8 mouse cellular contexts compared by ENCODE assay signal in the genomic region with DNA sequence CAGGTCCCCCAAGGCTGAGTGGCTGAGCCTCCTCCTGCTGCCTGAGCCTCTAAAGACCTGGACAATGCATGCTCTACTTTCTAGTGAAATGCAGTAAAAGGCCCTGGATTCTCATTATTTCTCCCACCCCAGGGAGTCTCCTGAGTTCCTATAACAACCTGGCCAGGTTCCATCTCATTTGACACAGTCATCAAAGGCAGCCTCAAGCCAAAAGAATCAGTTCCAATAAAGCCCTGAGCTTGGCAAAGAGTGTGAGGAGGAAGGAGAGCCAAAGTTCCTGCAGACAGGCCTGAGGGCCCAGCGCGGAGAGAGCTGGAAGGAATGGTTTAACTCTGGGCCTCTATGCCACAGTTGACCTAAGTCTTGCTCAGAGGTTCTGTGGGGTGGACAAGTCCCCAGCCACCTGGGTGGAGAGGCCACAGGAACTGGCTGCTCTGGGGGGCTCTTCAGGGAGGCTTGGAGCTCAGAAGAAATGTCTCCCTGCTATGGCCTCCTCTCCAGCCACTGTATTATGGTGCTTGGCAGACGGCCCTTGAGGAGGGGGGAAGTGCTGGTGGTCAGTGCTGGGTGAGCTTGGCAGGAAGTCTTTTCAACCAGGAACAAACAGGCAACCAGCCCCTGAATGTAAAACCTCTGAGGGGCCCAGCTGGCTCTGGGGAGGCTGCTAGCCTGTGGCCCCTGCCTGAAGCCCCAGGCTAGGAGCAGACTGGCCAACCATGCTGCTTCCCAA. TPM values are rescaled to one million over a fixed set of nuclear protein-coding genes. Genes with fewer than 3 reads are reported as not detected.
DNase-seq lines count a peak whose midpoint lies in the region; ATAC-seq and TF ChIP-seq lines count a peak whose summit lies in the region.

No protein-coding gene starts in this region.

- peak overlapping the region; percentile 63; the same call in 1 of the 2 replicates for H3K27ac ChIP-seq in gastrocnemius, adult 2 months
- H3K27ac ChIP-seq in kidney, embryonic 15.5 days: peak overlapping the region; percentile 51
- peak overlapping the region; percentile 82 for H3K27ac ChIP-seq in limb, embryonic 12.5 days

- TF ChIP-seq CTCF in gastrocnemius, adult 2 months (IDR thresholded peaks at IDR 0.05): no peak

- no peak overlapping the region for H3K4me3 ChIP-seq in gastrocnemius, adult 2 months
- H3K4me3 ChIP-seq in kidney, embryonic 15.5 days (replicated peaks): no peak overlapping the region
- no peak overlapping the region for H3K4me3 ChIP-seq in limb, embryonic 12.5 days (replicated peaks)

- no peaks in the 10 kb centered on the region for H3K27me3 ChIP-seq in kidney, embryonic 15.5 days
- H3K27me3 ChIP-seq in limb, embryonic 12.5 days: no peaks in the 10 kb centered on the region

- no peak for ATAC-seq in kidney, embryonic 15.5 days (replicated peaks; ENCODE audit: low FRiP score)
- no peak for ATAC-seq in limb, embryonic 12.5 days (ENCODE audit: insufficient number of reproducible peaks, insufficient read depth, low FRiP score, low TSS enrichment, low read depth)
- ATAC-seq in megakaryocyte-erythroid progenitor cell, adult 5-6 weeks (replicated peaks; ENCODE audit: low FRiP score, low TSS enrichment, poor library complexity, severe bottlenecking): no peak

- intact Hi-C loops in gastrocnemius, adult 2 months (cut with DNase I): no loop called here

- DNase-seq in adrenal gland, postnatal 10 days: peak; percentile 67
- DNase-seq in adrenal gland, adult 8-10 months: no peak
- peak; percentile 87 for DNase-seq in cerebellum, adult 9-11 months
- DNase-seq in gastrocnemius, adult 2 months: peak; percentile 47
- DNase-seq in right cerebral cortex, adult 18-20 months: peak; percentile 57

- H3K4me2 ChIP-seq in kidney, embryonic 15.5 days: no peak overlapping the region
- no peak overlapping the region for H3K4me2 ChIP-seq in limb, embryonic 12.5 days

- H3K36me3 ChIP-seq in kidney, embryonic 15.5 days: no peaks in the 10 kb centered on the region
- no peaks in the 10 kb centered on the region for H3K36me3 ChIP-seq in limb, embryonic 12.5 days

- 60% methylated on average over 3 of the region's 3 CpGs for WGBS in kidney, embryonic 15.5 days
- WGBS in limb, embryonic 12.5 days: 58% methylated on average over 3 of the region's 3 CpGs

- no peaks in the 10 kb centered on the region for H3K9me3 ChIP-seq in kidney, embryonic 15.5 days (replicated peaks)
- peaks cover 3% of the 10 kb centered on the region; the same call in 1 of the 2 replicates for H3K9me3 ChIP-seq in limb, embryonic 12.5 days

- peaks cover 12% of the 10 kb centered on the region for H3K4me1 ChIP-seq in kidney, embryonic 15.5 days
- H3K4me1 ChIP-seq in limb, embryonic 12.5 days (replicated peaks): peaks cover 11% of the 10 kb centered on the region

- no peak overlapping the region for H3K9ac ChIP-seq in kidney, embryonic 15.5 days
- H3K9ac ChIP-seq in limb, embryonic 12.5 days (replicated peaks): no peak overlapping the region

RNA-seq across cellular contexts. Expression of gene Sfxn5, which starts 30.7 kb away (rescaled TPM):
- 10 to 100 TPM; 21.5 to 23.1 TPM for total RNA-seq in adrenal gland, postnatal 10 days (2021)
- 10 to 100 TPM; 16.2 to 27.2 (median 21.0) TPM for total RNA-seq in adrenal gland, adult 8-10 months (2022)
- 1 to 10 TPM; 5.9 to 7.3 TPM for total RNA-seq in gastrocnemius, adult 2 months (2021)
- 12.4 and 12.9 TPM in 2 replicates for polyA plus RNA-seq in kidney, embryonic 15.5 days (2015; fragmentation: Nextera tagmentation; extraction: Ambion mirVana)
- polyA plus RNA-seq in limb, embryonic 12.5 days (2016; fragmentation: Nextera tagmentation; extraction: Ambion mirVana): 8.3 and 10.2 TPM in 2 replicates
- 0.31 and 1.5 TPM in 2 replicates for total RNA-seq in megakaryocyte-erythroid progenitor cell, adult 5-6 weeks (2014; fragmentation: Nextera tagmentation)
- total RNA-seq in megakaryocyte-erythroid progenitor cell, adult 5-6 weeks (2017): 0.76 and 1.3 TPM in 2 replicates
